Mouse (Mus musculus): Measurements from ENCODE around the gene A830031A19Rik.
A peak's percentile ranks its signal among the peaks of the same experiment; 100 is the strongest.

The A830031A19Rik gene

GRCm38 (mm10) chr11:24095656-24096353, 21.0 kb upstream of the A830031A19Rik start:
- no peak for DNase-seq (ENCODE audit: low spot score in 2 of 2)

DNA sequence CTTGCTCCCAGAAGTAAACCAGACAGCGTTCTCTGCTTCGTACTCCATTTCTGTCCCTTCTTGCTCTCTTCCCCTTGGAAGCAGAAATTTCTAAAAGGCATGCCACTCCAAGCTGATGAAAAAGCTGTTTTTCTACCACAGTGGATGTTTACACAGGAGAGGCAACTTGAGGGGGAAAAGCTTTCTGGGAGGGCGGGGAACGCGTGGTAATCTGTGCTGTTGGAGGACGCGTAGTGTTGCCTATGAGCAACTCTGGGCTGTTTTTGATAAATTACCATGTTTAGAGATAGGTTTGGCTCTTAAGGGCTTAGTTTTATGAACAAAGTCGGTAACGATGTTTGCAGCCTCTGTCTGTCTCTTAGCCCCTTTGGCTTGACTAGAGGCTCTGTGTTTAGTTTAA, 20.4 kb upstream of the A830031A19Rik start:
- no peak for DNase-seq (ENCODE audit: low spot score in 2 of 2)

DNA sequence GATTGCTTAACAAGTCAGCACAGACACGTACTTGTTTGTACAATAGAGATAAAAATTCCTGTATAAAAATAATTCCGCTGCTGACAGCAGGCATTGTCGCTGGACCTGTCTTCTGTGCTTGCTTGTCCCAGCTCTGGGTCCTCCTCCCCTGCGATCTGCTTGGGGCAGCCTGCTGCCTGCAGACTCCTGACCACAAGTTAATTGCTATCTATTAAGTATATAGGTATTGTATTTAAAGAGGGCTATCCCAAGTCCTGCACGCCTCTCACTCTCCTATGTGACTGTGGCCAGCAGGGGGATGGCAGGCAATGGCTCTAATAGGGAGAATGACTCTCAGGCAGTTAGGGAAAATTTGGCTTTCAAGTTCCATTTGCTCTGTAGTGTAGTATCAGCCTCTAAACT, 19.2 kb upstream of the A830031A19Rik start:
- DNase-seq (ENCODE audit: low spot score in 2 of 2) = no peak

- DNase-seq (ENCODE audit: low spot score in 2 of 2) = no peak
These were observed 17.8 kb upstream of the A830031A19Rik start for GRCm38 (mm10) chr11:24092618-24093017.

- no peak for DNase-seq (ENCODE audit: low spot score in 2 of 2)
These were observed 16.7 kb upstream of the A830031A19Rik start for GRCm38 (mm10) chr11:24091393-24092080.

DNA sequence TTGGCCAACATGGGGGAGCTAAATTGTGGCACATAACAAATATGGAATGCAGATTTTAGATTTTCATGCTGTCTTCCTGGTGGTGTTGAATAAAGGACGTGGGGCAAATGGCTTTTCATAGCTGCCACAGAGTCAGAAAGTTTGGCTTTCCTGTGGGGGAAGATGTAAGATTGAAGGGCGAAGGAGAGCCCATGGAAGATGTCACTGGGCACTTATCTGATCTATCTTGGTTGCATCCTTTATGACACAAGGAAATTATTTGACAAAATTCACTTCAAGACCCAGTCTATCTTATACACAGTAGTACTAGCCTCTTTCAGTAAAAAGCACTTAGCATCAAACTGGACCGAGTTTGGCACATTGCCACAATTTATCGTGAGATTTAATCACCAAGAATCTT, 15.6 kb upstream of the A830031A19Rik start:
- DNase-seq (ENCODE audit: low spot score in 2 of 2) = no peak

GRCm38 (mm10) chr11:24087069-24087468, 12.2 kb upstream of the A830031A19Rik start:
- DNase-seq (ENCODE audit: low spot score in 2 of 2) = no peak

GRCm38 (mm10) chr11:24085986-24086385, 11.1 kb upstream of the A830031A19Rik start:
- DNase-seq (ENCODE audit: low spot score in 2 of 2) = no peak

DNA sequence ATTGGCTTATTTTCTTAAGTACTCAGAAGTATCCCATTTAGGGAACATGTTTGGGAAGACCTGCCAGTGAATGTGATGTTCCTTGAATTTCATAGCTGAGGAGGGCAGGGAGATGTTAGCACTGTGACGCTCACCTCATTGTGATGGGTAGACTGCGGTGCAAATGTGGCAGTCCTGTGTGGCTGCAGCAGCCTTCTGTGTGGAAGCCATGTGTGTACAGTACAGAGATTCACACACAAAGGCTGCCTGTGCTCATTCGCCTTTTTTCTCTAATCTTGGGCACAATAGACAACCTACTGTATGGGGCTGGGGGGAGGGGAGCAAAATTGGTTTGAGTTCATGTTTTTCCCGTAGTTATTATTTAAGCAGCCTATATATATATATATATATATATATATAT, 9.7 kb upstream of the A830031A19Rik start:
- no peak for DNase-seq (ENCODE audit: low spot score in 2 of 2)

GRCm38 (mm10) chr11:24084077-24084476, 9.2 kb upstream of the A830031A19Rik start:
- no peak for DNase-seq (ENCODE audit: low spot score in 2 of 2)

GRCm38 (mm10) chr11:24083423-24083822, 8.6 kb upstream of the A830031A19Rik start:
- DNase-seq (ENCODE audit: low spot score in 2 of 2) = no peak

DNA sequence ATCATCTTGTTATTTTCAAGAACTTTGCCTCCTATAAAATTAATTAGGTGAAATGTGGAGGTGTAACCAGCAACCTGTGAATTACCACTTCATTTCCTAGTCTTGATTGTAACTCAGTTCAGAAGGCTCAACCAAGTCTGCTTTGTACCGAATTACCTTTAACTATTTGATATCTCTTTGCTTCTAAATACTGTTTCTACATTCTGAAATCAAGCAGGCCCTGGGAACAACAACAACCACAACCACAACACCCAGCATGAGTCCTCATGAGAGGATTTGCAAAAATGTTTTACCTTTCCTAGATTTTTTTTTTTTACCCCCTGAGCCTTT, 8.2 kb upstream of the A830031A19Rik start:
- DNase-seq (ENCODE audit: low spot score in 2 of 2) = no peak

DNA sequence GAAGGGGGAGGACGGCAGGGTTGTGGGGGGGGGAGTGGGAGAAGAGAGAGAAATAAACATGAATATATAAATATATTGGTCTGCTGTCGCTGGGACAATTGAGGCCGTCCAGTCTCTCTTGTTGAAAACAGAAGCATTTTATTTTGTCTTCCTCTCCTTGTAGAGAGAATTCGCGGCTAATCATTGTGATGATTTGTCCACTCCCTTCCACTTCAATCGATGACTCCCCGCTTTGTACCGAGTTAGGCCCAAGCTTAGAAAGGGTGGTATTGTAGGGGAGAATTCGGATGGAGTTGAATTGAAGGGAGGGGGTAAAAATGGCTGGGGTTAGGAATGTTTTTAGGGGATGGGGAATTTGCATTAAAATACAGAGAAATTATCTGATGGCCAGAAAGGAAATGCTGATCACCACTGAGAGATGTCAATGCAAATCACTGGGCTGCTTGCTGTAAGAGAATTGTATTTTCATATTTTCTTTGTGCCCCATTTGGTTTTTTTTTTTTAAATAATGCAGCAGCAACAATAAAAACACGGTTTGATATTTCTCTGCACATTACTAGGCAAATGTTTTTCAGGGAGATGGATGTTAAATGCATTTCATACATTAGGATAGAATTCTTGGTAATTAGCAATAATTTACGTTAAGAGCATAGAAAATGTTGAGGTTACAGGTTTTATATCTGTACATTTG, 7.7 kb upstream of the A830031A19Rik start:
- no peak for DNase-seq (ENCODE audit: low spot score in 2 of 2)

- peak in 1 of 2 experiments; percentile 11 for DNase-seq (ENCODE audit: low spot score in 2 of 2)
These were observed 7.0 kb upstream of the A830031A19Rik start for GRCm38 (mm10) chr11:24081687-24082384.

- DNase-seq (ENCODE audit: low spot score in 2 of 2) = peak; percentile 24 to 38
These were observed 6.3 kb upstream of the A830031A19Rik start for GRCm38 (mm10) chr11:24081016-24081686.

- peak; percentile 20 to 48 for DNase-seq (ENCODE audit: low spot score in 2 of 2)
These were observed 5.7 kb upstream of the A830031A19Rik start for GRCm38 (mm10) chr11:24080541-24080940.

- peak in 1 of 2 experiments; percentile 15 for DNase-seq (ENCODE audit: low spot score in 2 of 2)
These were observed 4.8 kb upstream of the A830031A19Rik start for GRCm38 (mm10) chr11:24079392-24080391.

DNA sequence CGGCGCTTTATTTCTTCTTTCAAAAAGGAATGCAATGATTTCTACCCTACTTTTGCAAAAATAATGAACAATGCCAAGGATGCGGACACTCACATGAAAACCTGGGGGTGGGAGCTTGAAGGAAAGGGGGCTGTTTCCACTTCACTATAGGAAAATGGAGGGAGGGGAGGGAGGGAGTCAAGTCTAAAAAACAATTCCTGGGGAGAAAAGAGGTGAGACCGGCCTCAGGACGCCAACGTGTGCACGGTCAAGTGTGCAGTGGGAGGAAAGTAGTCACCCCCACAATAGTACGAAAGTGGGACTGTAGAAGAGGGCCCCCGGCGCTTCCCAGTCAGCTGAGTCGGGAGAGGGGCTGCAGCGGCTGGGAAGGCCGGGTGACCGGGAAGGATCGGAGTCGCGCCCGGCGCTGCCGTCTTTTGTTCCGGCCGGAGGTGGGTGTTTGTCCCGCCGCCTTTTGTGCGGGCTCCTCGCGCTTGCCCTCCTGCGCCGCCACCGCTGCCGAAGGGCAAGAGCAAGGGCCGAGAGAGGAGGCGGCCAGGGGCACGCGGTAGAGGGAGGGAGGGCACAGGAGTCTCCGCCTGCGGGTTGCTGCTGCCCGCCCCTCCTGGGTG, 4.0 kb upstream of the A830031A19Rik start:
- no peak for DNase-seq (ENCODE audit: low spot score in 2 of 2)

DNA sequence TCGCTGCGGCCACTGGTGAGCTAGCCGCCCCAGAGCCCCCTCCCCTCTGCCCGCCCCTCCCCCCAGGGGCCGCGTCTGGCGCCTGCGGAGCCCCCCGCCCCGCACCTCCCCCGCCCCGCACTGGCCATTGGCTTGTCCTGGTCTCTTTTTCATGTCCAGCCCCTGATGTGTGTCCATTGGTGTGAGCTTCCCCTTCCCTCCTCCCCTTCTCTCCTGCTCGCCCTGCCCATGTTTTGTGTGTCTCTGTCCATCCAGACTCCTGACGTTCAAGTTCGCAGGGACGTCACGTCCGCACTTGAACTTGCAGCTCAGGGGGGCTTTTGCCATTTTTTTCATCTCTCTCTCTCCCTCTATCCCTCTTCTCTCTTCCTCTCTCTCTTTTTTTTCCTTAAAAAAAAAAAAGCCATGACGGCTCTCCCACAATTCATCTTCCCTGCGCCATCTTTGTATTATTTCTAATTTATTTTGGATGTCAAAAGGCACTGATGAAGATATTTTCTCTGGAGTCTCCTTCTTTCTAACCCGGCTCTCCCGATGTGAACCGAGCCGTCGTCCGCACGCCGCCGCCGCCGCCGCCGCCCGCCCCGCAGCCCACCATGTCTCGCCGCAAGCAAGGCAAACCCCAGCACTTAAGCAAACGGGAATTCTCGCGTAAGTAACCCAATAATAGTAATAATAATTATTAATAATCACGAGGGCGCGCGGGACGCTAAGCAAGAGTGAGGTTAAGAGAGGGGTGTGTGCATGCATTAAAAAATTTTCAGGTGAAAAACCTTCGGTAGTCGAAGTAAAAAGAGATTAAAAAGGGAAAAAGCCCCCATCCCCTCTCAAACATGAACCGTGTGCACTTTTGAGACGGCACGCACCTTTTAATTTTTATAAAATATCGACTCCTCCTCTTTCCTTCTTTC, 3.2 kb upstream of the A830031A19Rik start, which contains the start of gene Bcl11a:
TSS of gene Bcl11a (plus strand) at position 262 of the 911 bp plus-strand sequence.
- DNase-seq (ENCODE audit: low spot score in 2 of 2) = no peak

All from thymus, postnatal 10 days (tissue).